Mouse (Mus musculus) thymus, postnatal 0 days (tissue): ENCODE data around the gene Unc80. TPM values are rescaled to one million over a fixed set of nuclear protein-coding genes. Genes with fewer than 3 reads are reported as not detected.

Experiments used
- DNase-seq: peaks from one replicate; pipeline ENCODE4 v3.0.0-alpha.2; 2015; ENCODE audit warnings: low spot score
- polyA plus RNA-seq: library from polyadenylated mRNA; unstranded; fragments of >200 nt; fragmentation: Nextera tagmentation; extraction: Ambion mirVana; gene quantifications from 2 replicates; pipeline ENCODE4 v1.2.1, GENCODE M21; 2015

Unc80 gene
- polyA plus RNA-seq, 1 experiment from 2014 or later, result 0.12 TPM

- no peak for DNase-seq
Observed at GRCm38 (mm10) chr1:66702623-66703345, 234.6 kb downstream of the Unc80 start.

DNA sequence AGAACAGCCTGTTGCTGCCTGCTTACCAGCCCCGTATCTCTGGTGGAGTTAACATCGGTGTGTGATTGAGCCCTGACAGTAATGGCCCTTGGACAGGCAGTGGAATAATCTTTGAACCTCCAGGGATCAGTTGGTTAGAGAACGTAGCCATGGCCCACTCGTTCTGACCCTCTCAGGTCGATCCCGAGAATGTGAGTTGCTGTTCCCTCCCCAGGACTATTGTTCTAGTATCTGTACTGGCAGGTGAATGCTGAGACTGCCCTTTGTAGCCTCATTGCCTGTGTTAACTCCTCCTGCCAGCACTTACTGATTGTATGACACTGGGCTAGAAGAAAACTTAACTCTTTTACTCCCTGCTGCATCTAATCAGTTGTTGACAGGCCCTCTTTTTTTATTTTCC is 236.4 kb downstream of the Unc80 start:
- DNase-seq, result no peak

DNA sequence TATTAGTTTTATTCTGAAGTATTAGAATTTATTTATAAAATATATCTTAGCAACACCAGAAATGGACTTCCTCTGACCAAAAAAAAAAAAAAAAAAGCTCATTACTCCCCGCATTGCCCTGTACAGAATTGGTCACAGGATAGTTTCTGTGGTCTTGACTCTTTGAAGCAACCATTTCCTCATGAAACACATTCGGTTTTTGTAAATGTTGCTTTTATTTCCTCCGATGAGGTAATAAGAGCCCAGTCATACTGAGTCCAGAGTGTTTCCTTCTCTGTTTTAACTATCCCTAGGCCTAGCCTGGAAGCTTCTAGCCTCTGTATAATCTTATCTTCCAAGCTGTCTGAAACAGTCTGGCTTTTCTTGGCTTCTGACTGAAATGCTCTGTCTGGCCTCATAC is 244.7 kb downstream of the Unc80 start:
- no peak for DNase-seq

DNA sequence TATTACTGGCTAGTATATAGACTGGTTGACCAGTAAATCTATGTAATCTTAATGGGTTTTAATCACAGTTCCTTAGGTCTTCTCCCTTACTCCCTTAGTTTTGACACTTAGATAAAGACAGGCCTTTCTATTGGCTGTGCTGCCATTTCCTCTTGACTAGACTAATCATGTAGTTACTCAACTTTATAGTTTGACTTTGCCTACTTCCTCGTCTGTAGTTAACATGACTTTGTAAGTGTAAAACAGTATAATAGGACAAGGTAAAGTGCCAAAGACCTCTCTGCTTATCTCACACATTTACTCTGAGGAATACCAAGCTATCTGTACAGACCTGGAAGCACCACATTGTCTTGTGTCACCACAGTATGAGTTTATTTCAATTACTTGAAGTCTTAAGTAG is 262.4 kb downstream of the Unc80 start:
- DNase-seq, result no peak

Other genes with a start within 250 kb of the Unc80 start
- gene Rpe, start 232.5 kb downstream of the Unc80 start, polyA plus RNA-seq, result 59.8 and 62.5 TPM in 2 replicates